Mouse (Mus musculus) C2C12 (cell line): ENCODE measurements around the gene Ccn2. TPM values are rescaled to one million over a fixed set of nuclear protein-coding genes. Genes with fewer than 3 reads are reported as not detected.

Experiments
- H3K27me3 ChIP-seq: one replicate; pipeline ENCODE4 v1.6.1; 2011; ENCODE audit not compliant: control insufficient read depth, insufficient read depth, insufficient read length
- H3K36me3 ChIP-seq: one replicate; pipeline ENCODE4 v1.6.1; 2011; ENCODE audit not compliant: control insufficient read depth, insufficient read depth
- H3K4me3 ChIP-seq: one replicate; pipeline ENCODE4 v1.5.1; 2011; ENCODE audit warnings: mild to moderate bottlenecking, control low read depth; ENCODE audit not compliant: poor library complexity, insufficient read depth, severe bottlenecking
- H3K79me2 ChIP-seq: one replicate; pipeline ENCODE4 v1.6.1; 2011; ENCODE audit not compliant: control insufficient read depth, insufficient read depth
- H3K79me3 ChIP-seq: one replicate; pipeline ENCODE4 v1.6.1; 2011; ENCODE audit warnings: low read depth, control low read depth
- H3ac ChIP-seq: one replicate; pipeline ENCODE3; 2011; ENCODE audit warnings: low read depth; ENCODE audit not compliant: control insufficient read depth, insufficient read length
- CEBPB ChIP-seq: IDR thresholded peaks from one replicate; pipeline ENCODE4 v1.6.1; 2011; ENCODE audit warnings: low read depth, mild to moderate bottlenecking, control low read depth, moderate library complexity
- CTCF ChIP-seq: IDR thresholded peaks from one replicate; pipeline ENCODE4 v1.5.1; 2011; ENCODE audit not compliant: control insufficient read depth, insufficient read depth, insufficient read length
- FOSL1 ChIP-seq: IDR thresholded peaks from one replicate; pipeline ENCODE4 v1.8.0; 2011; ENCODE audit warnings: mild to moderate bottlenecking, low read length; ENCODE audit not compliant: poor library complexity, insufficient read depth, severe bottlenecking
- MAX ChIP-seq: IDR thresholded peaks from one replicate; pipeline ENCODE4 v1.6.1; 2011; ENCODE audit warnings: mild to moderate bottlenecking, control low read depth
- MYOD1 ChIP-seq: IDR thresholded peaks from one replicate; pipeline ENCODE4 v1.6.1; 2011; ENCODE audit warnings: low read depth; ENCODE audit not compliant: control insufficient read depth, insufficient read length
- MYOG ChIP-seq: IDR thresholded peaks from one replicate; pipeline ENCODE4 v1.6.1; 2011; ENCODE audit not compliant: control insufficient read depth, insufficient read length; ENCODE audit errors: extremely low read depth
- USF1 ChIP-seq: IDR thresholded peaks from one replicate; pipeline ENCODE4 v1.6.1; 2011; ENCODE audit warnings: low read depth, mild to moderate bottlenecking, control low read depth, moderate library complexity
- long read RNA-seq, 2 experiments: library from polyadenylated mRNA; unstranded; transcript quantifications; one replicate each; pipeline ENCODE4 v2.0.0; 2019 to 2020
- polyA plus RNA-seq: library from polyadenylated mRNA; unstranded; fragments of >200 nt; fragmentation: generic; extraction: Trizol; gene quantifications from one replicate; pipeline ENCODE4 v1.2.1, GENCODE M21; 2012; ENCODE audit warnings: missing spikeins

The Ccn2 gene
- 55.2 TPM for polyA plus RNA-seq
- long read RNA-seq, experiment 1, transcript Ccn2-201 (5 exons, 2,398 nt) = major isoform, 5 of 8 reads
- long read RNA-seq, experiment 1, partial matches to known transcripts = 3 of 8 reads
- long read RNA-seq, experiment 1, other reads (novel, unspliced or antisense) = 0 of 8 reads
- long read RNA-seq, experiment 2, transcript Ccn2-201 (5 exons, 2,398 nt) = major isoform, 243 of 250 reads
- long read RNA-seq, experiment 2, partial matches to known transcripts = 4 of 250 reads
- long read RNA-seq, experiment 2, other reads (novel, unspliced or antisense) = 3 of 250 reads

GRCm38 (mm10) chr10:24595250-24596002, at the start of gene Ccn2:
Ccn2 (plus strand) TSS chr10:24595442.
- TF ChIP-seq CEBPB = no peak
- TF ChIP-seq MYOD1 = peak; percentile 19
- peak; percentile 46 for TF ChIP-seq MAX
- Histone ChIP-seq H3ac (peak within 1 kb of the TSS; percentile 80), H3K36me3 (peaks cover 15% of the 10 kb centered on the region), H3K4me3 (peak within 1 kb of the TSS; percentile 55), H3K27me3 (no peaks in the 10 kb centered on the region), H3K79me2 (peaks cover 16% of the 10 kb centered on the region), H3K79me3 (no peaks in the 10 kb centered on the region)

GRCm38 (mm10) chr10:24552870-24553269, 42.4 kb upstream of the Ccn2 start:
- H3K27me3 ChIP-seq = no peaks in the 10 kb centered on the region
- H3K79me2 ChIP-seq = no peaks in the 10 kb centered on the region
- H3K4me3 ChIP-seq = no peak overlapping the region
- H3K36me3 ChIP-seq = no peaks in the 10 kb centered on the region
- H3K79me3 ChIP-seq = no peaks in the 10 kb centered on the region
- no peak overlapping the region for H3ac ChIP-seq
- TF ChIP-seq CEBPB (no peak), MYOG (no peak), FOSL1 (no peak), USF1 (no peak), CTCF (no peak), MYOD1 (no peak), MAX (no peak)

DNA sequence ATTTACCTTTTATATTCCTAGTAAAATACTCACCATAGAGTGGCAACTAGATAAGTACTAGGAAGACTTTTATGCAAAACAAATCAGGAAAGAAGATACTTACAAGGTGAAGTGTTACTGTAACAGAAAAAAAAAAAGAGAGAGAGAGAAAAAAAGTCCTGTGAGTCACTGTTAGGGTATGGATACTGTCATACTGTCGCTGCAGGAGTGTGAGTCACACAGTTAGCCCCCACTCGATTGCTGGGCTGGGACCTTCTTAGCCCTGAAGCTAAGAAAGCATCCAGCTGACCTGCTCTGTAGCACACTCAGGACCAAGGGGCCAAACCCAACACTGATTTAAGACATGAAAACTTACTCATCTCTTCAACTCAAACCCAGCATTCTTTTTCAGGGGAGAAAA, 41.2 kb upstream of the Ccn2 start:
- H3K36me3 ChIP-seq = no peaks in the 10 kb centered on the region
- H3K79me2 ChIP-seq = no peaks in the 10 kb centered on the region
- no peaks in the 10 kb centered on the region for H3K27me3 ChIP-seq
- H3K4me3 ChIP-seq = no peak overlapping the region
- H3ac ChIP-seq = no peak overlapping the region
- no peaks in the 10 kb centered on the region for H3K79me3 ChIP-seq
- TF ChIP-seq MYOG (no peak), CTCF (no peak), MYOD1 (peak; percentile 6), FOSL1 (peak; percentile 78), USF1 (no peak)

- H3K4me3 ChIP-seq = no peak overlapping the region
- H3K79me3 ChIP-seq = no peaks in the 10 kb centered on the region
- TF ChIP-seq FOSL1 (no peak), CTCF (no peak), MYOG (no peak), MYOD1 (no peak), CEBPB (no peak), USF1 (no peak), MAX (no peak)
- H3K79me2 ChIP-seq = no peaks in the 10 kb centered on the region
- no peaks in the 10 kb centered on the region for H3K36me3 ChIP-seq
- no peaks in the 10 kb centered on the region for H3K27me3 ChIP-seq
- H3ac ChIP-seq = no peak overlapping the region
Measured at GRCm38 (mm10) chr10:24558366-24558765, 36.9 kb upstream of the Ccn2 start.

DNA sequence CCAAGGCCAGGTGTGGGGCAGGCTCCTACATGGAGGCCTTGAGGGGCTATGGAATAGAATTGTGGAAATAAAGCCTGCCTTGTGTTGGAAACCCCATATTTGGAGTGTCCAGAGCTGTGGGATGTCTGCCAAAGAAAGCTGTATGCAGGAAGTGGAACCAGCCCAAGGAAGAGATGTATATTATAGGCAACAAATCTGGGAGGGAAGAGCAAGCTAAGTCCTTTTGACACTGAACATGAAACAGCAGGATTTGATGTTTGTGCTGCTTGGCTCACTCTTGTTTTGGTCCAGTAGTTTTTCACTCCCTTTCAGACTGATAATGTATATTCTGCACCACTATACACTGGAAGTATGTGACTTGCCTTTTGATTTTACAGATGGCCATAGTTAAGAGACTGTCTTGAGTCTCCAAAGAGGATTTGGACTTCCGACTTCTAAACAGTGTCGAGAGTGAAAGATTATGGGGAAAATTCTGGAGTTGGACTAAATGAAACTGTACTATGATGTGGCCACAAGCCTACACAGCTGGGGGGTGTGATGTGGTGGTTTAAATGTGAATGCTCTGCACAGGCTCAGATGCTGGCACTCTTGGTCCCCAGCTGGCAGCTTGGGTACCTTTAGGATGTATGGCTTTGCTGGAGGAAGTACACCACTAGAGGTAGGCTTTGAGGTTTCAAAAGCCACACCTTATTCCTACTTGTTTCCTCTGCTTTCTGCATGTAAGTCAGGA, 25.4 kb upstream of the Ccn2 start:
- no peaks in the 10 kb centered on the region for H3K79me2 ChIP-seq
- no peak for TF ChIP-seq USF1
- TF ChIP-seq MYOG = no peak
- TF ChIP-seq CEBPB = no peak
- TF ChIP-seq CTCF = no peak
- no peak for TF ChIP-seq FOSL1
- no peaks in the 10 kb centered on the region for H3K79me3 ChIP-seq
- H3ac ChIP-seq = no peak overlapping the region
- H3K36me3 ChIP-seq = no peaks in the 10 kb centered on the region
- no peak overlapping the region for H3K4me3 ChIP-seq
- H3K27me3 ChIP-seq = no peaks in the 10 kb centered on the region
